Mouse (Mus musculus) left cerebral cortex, postnatal 25 days (tissue): ENCODE measurements around the gene Kdm1a. TPM values are rescaled to one million over a fixed set of nuclear protein-coding genes. Genes with fewer than 3 reads are reported as not detected.

ENCODE experiments used
- DNase-seq, 2 experiments: peaks; one replicate each; pipeline ENCODE4 v3.0.0; 2022; ENCODE audit warnings: low spot score in 2 of 2, mixed read lengths in 1 of 2
- intact Hi-C: fragments of 180-260 bp; cut with DNase I; formaldehyde crosslinking; loops from one replicate; pipeline ENCODE4 v1.15.1; 2025
- microRNA-seq, 2 experiments: library from miRNA; unstranded; fragments of <30 nt; microRNA quantifications; one replicate each; pipeline ENCODE4 v1.2.0; 2022
- total RNA-seq, 2 experiments: library from RNA; stranded (reverse); gene quantifications; 2 replicates each; pipeline ENCODE4 v1.2.3; 2021

Kdm1a gene
- total RNA-seq, 2 experiments from 2014 or later, result 93.2 to 97.2 TPM

- intact Hi-C loops, result no loop called here
- peak in 1 of 2 experiments; percentile 26 for DNase-seq
Observed at GRCm38 (mm10) chr4:136548381-136548801, 54.1 kb downstream of the Kdm1a start.

GRCm38 (mm10) chr4:136547721-136548120 lies 54.8 kb downstream of the Kdm1a start:
- intact Hi-C loops, result no loop called here
- no peak for DNase-seq

GRCm38 (mm10) chr4:136546279-136547045 lies 56.1 kb downstream of the Kdm1a start:
- intact Hi-C loops, result no loop called here
- DNase-seq, result no peak

GRCm38 (mm10) chr4:136545151-136545550 lies 57.4 kb downstream of the Kdm1a start:
- DNase-seq, result no peak

GRCm38 (mm10) chr4:136526412-136526811 lies 76.1 kb downstream of the Kdm1a start:
- intact Hi-C loops, result loop anchor here (1.0 to 2.0 kb wide), 2 partner anchors 72 to 94 kb away; no protein-coding TSS in a partner anchor
- peak; percentile 57 to 66 for DNase-seq

More at GRCm38 (mm10) chr4:136545151-136545550, 57.4 kb downstream of the Kdm1a start:
- intact Hi-C loops, result no loop called here

- intact Hi-C loops, result loop anchor here (5.0 kb wide), 1 partner anchor 157 kb away; no protein-coding TSS in a partner anchor
- no peak for DNase-seq
Observed at GRCm38 (mm10) chr4:136524309-136524708, 78.2 kb downstream of the Kdm1a start.

- DNase-seq, result no peak
- intact Hi-C loops, result loop anchor here (5.0 kb wide), 1 partner anchor 155 kb away; no protein-coding TSS in a partner anchor
Observed at GRCm38 (mm10) chr4:136521898-136522297, 80.6 kb downstream of the Kdm1a start.

GRCm38 (mm10) chr4:136519866-136520265 lies 82.7 kb downstream of the Kdm1a start:
- intact Hi-C loops, result loop anchor here (5.0 kb wide), 1 partner anchor 153 kb away; no protein-coding TSS in a partner anchor
- no peak for DNase-seq

GRCm38 (mm10) chr4:136518576-136518975 lies 83.9 kb downstream of the Kdm1a start:
- intact Hi-C loops, result no loop called here
- no peak for DNase-seq

GRCm38 (mm10) chr4:136518141-136518540 lies 84.4 kb downstream of the Kdm1a start:
- peak in 1 of 2 experiments; percentile 72 for DNase-seq
- intact Hi-C loops, result no loop called here

- no peak for DNase-seq
Observed at GRCm38 (mm10) chr4:136512905-136513304, 89.6 kb downstream of the Kdm1a start.

GRCm38 (mm10) chr4:136511708-136512107 lies 90.8 kb downstream of the Kdm1a start:
- intact Hi-C loops, result no loop called here

More at GRCm38 (mm10) chr4:136512905-136513304, 89.6 kb downstream of the Kdm1a start:
- intact Hi-C loops, result no loop called here

GRCm38 (mm10) chr4:136509857-136510256 lies 92.7 kb downstream of the Kdm1a start:
- intact Hi-C loops, result no loop called here
- DNase-seq, result no peak

More at GRCm38 (mm10) chr4:136511708-136512107, 90.8 kb downstream of the Kdm1a start:
- DNase-seq, result no peak

- intact Hi-C loops, result no loop called here
- DNase-seq, result no peak
Observed at GRCm38 (mm10) chr4:136505426-136506215, 96.9 kb downstream of the Kdm1a start.

Small RNA genes lying within 50 kb of the gene (microRNA-seq; reads per million reads assigned to microRNA genes)
- 0 reads per million in 2 experiments for gene Gm22180

Other genes with a start within 250 kb of the Kdm1a start
- 1 to 10 TPM; 3.8 to 7.4 TPM for gene Htr1d, start 179.2 kb downstream of the Kdm1a start, total RNA-seq
- gene 6030445D17Rik, start 140.5 kb downstream of the Kdm1a start, total RNA-seq, result under 1 TPM; 0.34 to 0.43 TPM
- gene Luzp1, start 133.0 kb downstream of the Kdm1a start, total RNA-seq, result 10 to 100 TPM; 80.2 to 85.7 TPM
- gene Tex46, start 7.7 kb upstream of the Kdm1a start, total RNA-seq, result not detected
- gene Lactbl1, start 19.9 kb upstream of the Kdm1a start, total RNA-seq, result not detected
- gene Ephb2, start 233.3 kb upstream of the Kdm1a start, total RNA-seq, result 10 to 100 TPM; 15.2 to 21.4 TPM